ENCODE assay signal across 40 mouse cellular contexts in genomic region chr5:109055286-109055685, GRCm38 (mm10). TPM values are rescaled to one million over a fixed set of nuclear protein-coding genes. Genes with fewer than 3 reads are reported as not detected.
A peak's percentile ranks its signal among the peaks of the same experiment; 100 is the strongest.
DNase-seq lines count a peak whose midpoint lies in the region; ATAC-seq and TF ChIP-seq lines count a peak whose summit lies in the region.
"Had no signal": no experiment of that assay in that cellular context is flagged by ENCODE, and none has a peak within 500 bp of the region (broad histone marks: within the 10 kb centered on the region; RNA-seq: fewer than 3 reads in every experiment).

No protein-coding gene starts in this region.

- no peaks in the 10 kb centered on the region for H3K36me3 ChIP-seq in liver, adult 2 months (ENCODE audit: control insufficient read depth, insufficient read depth, low read length)
- no peaks in the 10 kb centered on the region for H3K36me3 ChIP-seq in liver, embryonic 11.5 days (ENCODE audit: control insufficient read depth, insufficient read depth, low read length)
- no peaks in the 10 kb centered on the region for H3K36me3 ChIP-seq in testis, adult 2 months (ENCODE audit: control insufficient read depth, insufficient read depth, low read length)
- H3K36me3 ChIP-seq in kidney, embryonic 16.5 days (ENCODE audit: insufficient read depth, low read length) = no peaks in the 10 kb centered on the region
- H3K36me3 ChIP-seq: embryonic facial prominence, embryonic 13.5 days; forebrain, embryonic 12.5 days; heart, embryonic 13.5 days had no signal

- TF ChIP-seq POLR2A in liver, adult 2 months (IDR thresholded peaks at IDR 0.05; ENCODE audit: extremely low read depth, insufficient read depth, low read length) = no peak
- no peak for TF ChIP-seq POLR2A in testis, adult 2 months (IDR thresholded peaks at IDR 0.05; ENCODE audit: control insufficient read depth, low read depth, low read length)

- no peaks in the 10 kb centered on the region for H3K4me1 ChIP-seq in liver, adult 2 months (ENCODE audit: control insufficient read depth, insufficient read depth, low read length)
- no peaks in the 10 kb centered on the region for H3K4me1 ChIP-seq in liver, embryonic 11.5 days (replicated peaks; ENCODE audit: control insufficient read depth, insufficient read depth, low read length)
- H3K4me1 ChIP-seq in testis, adult 2 months (ENCODE audit: control insufficient read depth, insufficient read depth, low read length) = no peaks in the 10 kb centered on the region
- H3K4me1 ChIP-seq in kidney, embryonic 16.5 days (ENCODE audit: insufficient read depth, low read length) = no peaks in the 10 kb centered on the region
- H3K4me1 ChIP-seq: embryonic facial prominence, embryonic 13.5 days; forebrain, embryonic 12.5 days; heart, embryonic 13.5 days had no signal

- H3K27ac ChIP-seq in liver, adult 2 months (replicated peaks; ENCODE audit: insufficient read depth, low read depth, low read length) = no peak overlapping the region
- no peak overlapping the region for H3K27ac ChIP-seq in liver, embryonic 11.5 days (ENCODE audit: low read depth, low read length)
- peak overlapping the region; percentile 74 for H3K27ac ChIP-seq in testis, adult 2 months (ENCODE audit: control insufficient read depth, insufficient read depth, low read depth, low read length)
- H3K27ac ChIP-seq in kidney, embryonic 16.5 days (ENCODE audit: low read length) = no peak overlapping the region
- H3K27ac ChIP-seq: embryonic facial prominence, embryonic 13.5 days; forebrain, embryonic 12.5 days; heart, embryonic 13.5 days; hindbrain, embryonic 14.5 days had no signal

- H3K9ac ChIP-seq in liver, adult 2 months (ENCODE audit: low read depth, low read length) = no peak overlapping the region
- H3K9ac ChIP-seq in liver, embryonic 11.5 days (ENCODE audit: low read depth, low read length) = no peak overlapping the region
- no peak overlapping the region for H3K9ac ChIP-seq in kidney, embryonic 16.5 days (replicated peaks; ENCODE audit: low read length)
- H3K9ac ChIP-seq: embryonic facial prominence, embryonic 13.5 days; forebrain, embryonic 12.5 days; forebrain, postnatal 0 days; heart, embryonic 13.5 days; hindbrain, embryonic 14.5 days had no signal

- no peaks in the 10 kb centered on the region for H3K79me2 ChIP-seq in liver, adult 2 months (ENCODE audit: control insufficient read depth, insufficient read depth, low read length)

- no peaks in the 10 kb centered on the region for H3K27me3 ChIP-seq in liver, adult 2 months (ENCODE audit: control insufficient read depth, insufficient read depth, low read length)
- no peaks in the 10 kb centered on the region for H3K27me3 ChIP-seq in liver, embryonic 11.5 days (replicated peaks; ENCODE audit: control insufficient read depth, insufficient read depth, low read length)
- no peaks in the 10 kb centered on the region for H3K27me3 ChIP-seq in testis, adult 2 months (ENCODE audit: control insufficient read depth, insufficient read depth, low read length)
- no peaks in the 10 kb centered on the region for H3K27me3 ChIP-seq in kidney, embryonic 16.5 days (ENCODE audit: insufficient read depth, low read length)
- H3K27me3 ChIP-seq: embryonic facial prominence, embryonic 13.5 days; forebrain, embryonic 12.5 days; heart, embryonic 13.5 days had no signal

- DNase-seq in liver, adult 2 months (ENCODE audit: extremely low read depth, low read depth, low spot score) = peak; percentile 10
- DNase-seq in liver, embryonic 11.5 days (ENCODE audit: low spot score) = no peak
- no peak for DNase-seq in testis, postnatal 10 days (ENCODE audit: low spot score)
- peak; percentile 25 for DNase-seq in fat pad, adult 2 months (ENCODE audit: extremely low read depth, low read depth, low spot score)
- no peak for DNase-seq in spleen, adult 18-20 months
- DNase-seq: cerebellum, adult 11-12 months; cerebellum, adult 9-11 months; forebrain, postnatal 0 days; heart, postnatal 10 days; kidney, adult 9 months; kidney, postnatal 25 days; liver; right cerebral cortex, postnatal 4 days; thymus, adult 18-20 months; thymus, postnatal 36 days had no signal

- WGBS in liver, adult 2 months = 42% methylated on average over 1 of the region's 1 CpGs
- 72% methylated on average over 1 of the region's 1 CpGs for WGBS in liver, embryonic 11.5 days
- 82% methylated on average over 1 of the region's 1 CpGs for WGBS in kidney, embryonic 16.5 days

- H3K4me3 ChIP-seq in liver, adult 2 months (ENCODE audit: insufficient read depth, low read depth, low read length) = no peak overlapping the region
- H3K4me3 ChIP-seq in liver, embryonic 11.5 days (ENCODE audit: low read depth, low read length) = no peak overlapping the region
- H3K4me3 ChIP-seq in testis, adult 2 months (ENCODE audit: control insufficient read depth, low read depth, low read length) = peak overlapping the region; percentile 53
- H3K4me3 ChIP-seq in kidney, embryonic 16.5 days (ENCODE audit: low read length) = no peak overlapping the region
- H3K4me3 ChIP-seq: embryonic facial prominence, embryonic 13.5 days; forebrain, embryonic 12.5 days; heart, embryonic 13.5 days had no signal

- H3K9me3 ChIP-seq in liver, embryonic 11.5 days (ENCODE audit: control insufficient read depth, low read length) = no peaks in the 10 kb centered on the region
- H3K9me3 ChIP-seq in kidney, embryonic 16.5 days (ENCODE audit: low read length) = no peaks in the 10 kb centered on the region

- no peak for ATAC-seq in liver, embryonic 11.5 days (replicated peaks; ENCODE audit: low FRiP score)
- no peak for ATAC-seq in kidney, embryonic 16.5 days (ENCODE audit: low FRiP score, low TSS enrichment)
- ATAC-seq: CD4-positive, CD25-positive, alpha-beta regulatory T cell, adult 4 months; forebrain, postnatal 0 days; intestine, postnatal 0 days; midbrain, embryonic 16.5 days had no signal

- no peak overlapping the region for H3K4me2 ChIP-seq in liver, embryonic 11.5 days
- no peak overlapping the region for H3K4me2 ChIP-seq in kidney, embryonic 16.5 days (replicated peaks; ENCODE audit: low read depth, low read length)
- H3K4me2 ChIP-seq: embryonic facial prominence, embryonic 13.5 days; forebrain, embryonic 12.5 days; heart, embryonic 13.5 days; hindbrain, embryonic 14.5 days; midbrain, embryonic 11.5 days had no signal

- TF ChIP-seq CTCF in liver, adult 2 months (IDR thresholded peaks at IDR 0.05; ENCODE audit: low read depth, low read length) = no peak
- no peak for TF ChIP-seq CTCF in testis, adult 2 months (IDR thresholded peaks at IDR 0.05; ENCODE audit: control insufficient read depth, insufficient read depth, insufficient replicate concordance, low read depth, low read length)

RNA-seq across cellular contexts. Expression of gene Vmn2r11, which starts 4.1 kb away (rescaled TPM):
- not detected in 2 replicates for total RNA-seq in liver, adult 2 months (2014; rRNA removed)
- not detected in 2 replicates for polyA plus RNA-seq in liver, adult 2 months (2012; rRNA removed)
- polyA plus RNA-seq in liver, embryonic 11.5 days (2014; fragmentation: Nextera tagmentation; extraction: Ambion mirVana) = not detected in 2 replicates
- polyA plus RNA-seq in testis, adult 2 months (2012; rRNA removed) = not detected in 2 replicates
- not detected in 2 replicates for polyA plus RNA-seq in kidney, embryonic 16.5 days (2015; fragmentation: Nextera tagmentation; extraction: Ambion mirVana)
- total RNA-seq: forebrain, postnatal 0 days; gastrocnemius, adult 8-10 months; gastrocnemius, postnatal 4 days; heart, adult 8-10 months; heart, postnatal 10 days; hematopoietic stem cell, adult 5-6 weeks; layer of hippocampus, adult 18-20 months; layer of hippocampus, postnatal 10 days; left cerebral cortex, adult 18-20 months; left cerebral cortex, postnatal 14 days; megakaryocyte, adult 5-6 weeks; neutrophil, adult 5-6 weeks had no signal
- polyA plus RNA-seq: embryonic facial prominence, embryonic 13.5 days; forebrain, embryonic 12.5 days; forebrain, postnatal 0 days; heart, embryonic 13.5 days; hindbrain, embryonic 14.5 days; intestine, postnatal 0 days; limb, embryonic 11.5 days; liver, embryonic 16.5 days; lung, embryonic 16.5 days; midbrain, embryonic 11.5 days; midbrain, embryonic 16.5 days; neural tube, embryonic 11.5 days; stomach, embryonic 14.5 days had no signal

RNA-seq across cellular contexts. Expression of gene Vmn2r12, which starts 42.5 kb away (rescaled TPM):
- not detected in 2 replicates for total RNA-seq in liver, adult 2 months (2014; rRNA removed)
- not detected in 2 replicates for polyA plus RNA-seq in liver, adult 2 months (2012; rRNA removed)
- not detected in 2 replicates for polyA plus RNA-seq in liver, embryonic 11.5 days (2014; fragmentation: Nextera tagmentation; extraction: Ambion mirVana)
- polyA plus RNA-seq in testis, adult 2 months (2012; rRNA removed) = not detected in 2 replicates
- polyA plus RNA-seq in kidney, embryonic 16.5 days (2015; fragmentation: Nextera tagmentation; extraction: Ambion mirVana) = not detected in 2 replicates
- total RNA-seq: forebrain, postnatal 0 days; gastrocnemius, adult 8-10 months; gastrocnemius, postnatal 4 days; heart, adult 8-10 months; heart, postnatal 10 days; hematopoietic stem cell, adult 5-6 weeks; layer of hippocampus, adult 18-20 months; layer of hippocampus, postnatal 10 days; left cerebral cortex, adult 18-20 months; left cerebral cortex, postnatal 14 days; megakaryocyte, adult 5-6 weeks; neutrophil, adult 5-6 weeks had no signal
- polyA plus RNA-seq: CD4-positive, CD25-positive, alpha-beta regulatory T cell, adult 4 months; embryonic facial prominence, embryonic 13.5 days; forebrain, embryonic 12.5 days; forebrain, postnatal 0 days; heart, embryonic 13.5 days; hindbrain, embryonic 14.5 days; intestine, postnatal 0 days; limb, embryonic 11.5 days; liver, embryonic 16.5 days; lung, embryonic 16.5 days; midbrain, embryonic 11.5 days; midbrain, embryonic 16.5 days; neural tube, embryonic 11.5 days; stomach, embryonic 14.5 days had no signal

RNA-seq across cellular contexts. Expression of gene Vmn2r10, which starts 49.0 kb away (rescaled TPM):
- not detected in 2 replicates for total RNA-seq in liver, adult 2 months (2014; rRNA removed)
- not detected in 2 replicates for polyA plus RNA-seq in liver, adult 2 months (2012; rRNA removed)
- polyA plus RNA-seq in liver, embryonic 11.5 days (2014; fragmentation: Nextera tagmentation; extraction: Ambion mirVana) = not detected in 2 replicates
- not detected in 2 replicates for polyA plus RNA-seq in testis, adult 2 months (2012; rRNA removed)
- polyA plus RNA-seq in kidney, embryonic 16.5 days (2015; fragmentation: Nextera tagmentation; extraction: Ambion mirVana) = not detected in 2 replicates
- total RNA-seq: forebrain, postnatal 0 days; gastrocnemius, adult 8-10 months; gastrocnemius, postnatal 4 days; heart, adult 8-10 months; heart, postnatal 10 days; hematopoietic stem cell, adult 5-6 weeks; layer of hippocampus, adult 18-20 months; layer of hippocampus, postnatal 10 days; left cerebral cortex, adult 18-20 months; left cerebral cortex, postnatal 14 days; megakaryocyte, adult 5-6 weeks had no signal
- polyA plus RNA-seq: CD4-positive, CD25-positive, alpha-beta regulatory T cell, adult 4 months; embryonic facial prominence, embryonic 13.5 days; forebrain, embryonic 12.5 days; forebrain, postnatal 0 days; heart, embryonic 13.5 days; hindbrain, embryonic 14.5 days; intestine, postnatal 0 days; limb, embryonic 11.5 days; liver, embryonic 16.5 days; lung, embryonic 16.5 days; midbrain, embryonic 11.5 days; midbrain, embryonic 16.5 days; neural tube, embryonic 11.5 days; stomach, embryonic 14.5 days had no signal

Comparison
In these comparisons a context has a peak if more than half of its experiments do, and no peak if none do; other contexts are left out.
1. DNase-seq: peak in liver, adult 2 months (single experiment) and fat pad, adult 2 months (single experiment); none in liver, embryonic 11.5 days (single experiment), testis, postnatal 10 days (single experiment) and spleen, adult 18-20 months (0 of 2).